Mouse (Mus musculus) MEL-GATA-1-ER (cell line): ENCODE results near the gene Ttyh1.

Source experiments
- DNase-seq: peaks from one replicate; pipeline ENCODE4 v3.0.0-alpha.2; 2012; ENCODE audit warnings: low read depth; ENCODE audit errors: extremely low read depth

The Ttyh1 gene

DNA sequence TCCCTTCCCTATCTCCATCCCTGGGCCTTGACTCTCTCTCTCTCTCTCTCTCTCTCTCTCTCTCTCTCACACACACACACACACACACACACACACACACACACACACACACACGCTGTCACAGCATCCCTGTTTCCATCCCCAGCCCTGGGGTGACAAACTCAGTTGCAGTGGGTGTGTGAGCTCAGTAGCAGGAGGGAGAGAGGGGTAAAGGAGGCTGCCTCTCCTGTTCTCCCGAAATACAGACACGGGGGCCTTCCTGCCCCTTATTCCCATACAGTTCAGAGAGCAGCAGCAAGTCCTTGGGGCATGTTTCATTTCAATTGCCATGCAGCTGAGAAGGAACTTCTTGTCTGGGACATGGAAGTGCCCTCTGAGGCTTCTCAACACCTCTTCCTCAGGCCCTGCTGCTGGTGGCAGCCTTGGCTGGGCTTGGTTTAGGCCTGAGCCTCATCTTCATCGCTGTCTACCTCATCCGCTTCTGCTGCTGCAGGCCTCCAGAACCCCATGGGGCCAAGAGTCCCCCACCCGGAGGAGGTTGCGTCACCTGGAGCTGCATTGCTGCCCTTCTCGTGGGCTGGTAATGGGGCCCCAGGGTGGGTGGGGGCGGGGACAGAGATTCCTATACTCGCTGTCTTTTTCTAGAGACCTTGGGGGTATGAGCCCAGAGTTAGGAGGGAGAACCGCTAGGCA lies 3.0 kb downstream of the Ttyh1 start:
- DNase-seq, result no peak

DNA sequence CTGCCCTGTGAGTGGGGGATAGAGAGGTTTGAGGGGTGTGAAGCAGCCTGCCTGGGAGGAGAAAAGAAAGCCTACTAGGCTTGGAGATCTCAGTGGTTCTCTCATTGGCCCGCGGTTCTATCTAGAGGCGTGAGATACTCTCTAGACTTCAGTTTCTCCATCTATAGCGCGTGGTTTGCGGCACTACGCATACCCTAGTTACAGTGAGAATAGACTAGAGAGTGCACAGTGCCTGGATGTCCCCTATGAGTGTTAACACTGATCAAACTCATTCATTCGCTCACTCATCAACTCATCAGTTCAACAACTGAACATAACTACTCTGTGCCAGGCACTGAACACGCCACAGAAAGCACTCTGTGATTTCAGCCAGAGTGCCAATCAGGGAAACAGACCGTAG lies 3.6 kb downstream of the Ttyh1 start:
- DNase-seq, result no peak

GRCm38 (mm10) chr7:4123732-4124131 lies 4.5 kb downstream of the Ttyh1 start:
- DNase-seq, result no peak

DNA sequence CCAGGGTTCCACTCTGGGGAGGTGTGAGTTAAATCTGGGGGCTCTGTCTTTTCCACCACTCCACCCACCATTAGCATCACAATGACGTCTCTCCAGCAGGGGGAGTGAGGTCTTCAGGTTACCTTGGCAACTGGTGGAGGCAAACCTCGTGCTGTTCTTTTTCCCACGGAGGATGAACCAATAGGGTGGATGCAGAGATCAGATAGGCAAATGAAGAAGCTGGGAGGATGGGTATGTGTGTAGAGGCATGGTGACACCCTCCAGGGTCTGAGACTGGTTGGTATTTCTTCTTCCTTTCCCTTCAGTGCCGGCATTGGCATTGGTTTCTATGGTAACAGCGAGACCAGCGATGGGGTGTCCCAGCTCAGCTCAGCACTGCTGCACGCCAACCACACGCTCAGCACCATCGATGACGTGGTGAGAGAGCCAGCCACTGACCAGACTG lies 5.1 kb downstream of the Ttyh1 start:
- DNase-seq, result no peak

- no peak for DNase-seq
These were observed 5.6 kb downstream of the Ttyh1 start for GRCm38 (mm10) chr7:4124856-4125255.

- DNase-seq, result no peak
These were observed 6.1 kb downstream of the Ttyh1 start for GRCm38 (mm10) chr7:4125306-4125705.

GRCm38 (mm10) chr7:4126992-4127785 lies 8.0 kb downstream of the Ttyh1 start:
- DNase-seq, result no peak

DNA sequence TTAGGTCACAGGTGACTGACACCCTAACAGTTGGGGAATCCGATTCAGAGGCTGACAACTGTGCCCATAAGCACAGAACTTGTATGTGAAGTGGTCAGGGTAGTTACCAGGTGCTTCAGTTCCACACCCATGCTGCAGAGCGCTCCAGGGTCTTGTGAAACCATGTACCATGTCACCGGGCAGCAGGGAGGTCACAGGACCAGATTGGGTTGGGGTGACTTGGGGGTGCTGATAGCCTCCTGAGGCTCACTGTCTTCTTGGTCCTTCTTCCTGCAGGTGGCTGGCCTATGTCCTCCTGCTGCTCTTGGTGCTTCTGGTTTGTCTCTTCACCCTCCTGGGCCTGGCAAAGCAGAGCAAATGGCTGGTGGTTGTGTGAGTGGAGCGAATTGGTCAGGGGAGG lies 8.7 kb downstream of the Ttyh1 start:
- no peak for DNase-seq

DNA sequence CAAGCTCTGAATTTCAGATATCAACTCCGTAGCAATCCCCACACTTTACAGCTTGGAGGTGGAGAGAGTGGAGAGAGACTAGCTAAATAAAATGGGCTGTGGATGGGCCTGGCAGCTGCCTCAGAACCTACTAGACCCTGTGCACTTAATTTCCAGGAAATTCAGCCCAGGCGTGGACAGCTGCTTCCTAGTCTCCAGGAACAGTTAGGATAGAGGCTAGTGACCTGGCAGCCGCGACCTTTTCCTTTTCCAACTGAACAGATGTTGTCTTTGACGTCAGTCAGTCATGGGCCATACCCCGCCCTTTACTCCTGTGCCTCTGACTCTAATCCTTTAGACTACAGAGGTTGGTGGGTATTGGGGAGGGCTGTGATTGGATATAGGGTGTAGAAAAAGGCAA lies 9.7 kb downstream of the Ttyh1 start:
- no peak for DNase-seq

DNA sequence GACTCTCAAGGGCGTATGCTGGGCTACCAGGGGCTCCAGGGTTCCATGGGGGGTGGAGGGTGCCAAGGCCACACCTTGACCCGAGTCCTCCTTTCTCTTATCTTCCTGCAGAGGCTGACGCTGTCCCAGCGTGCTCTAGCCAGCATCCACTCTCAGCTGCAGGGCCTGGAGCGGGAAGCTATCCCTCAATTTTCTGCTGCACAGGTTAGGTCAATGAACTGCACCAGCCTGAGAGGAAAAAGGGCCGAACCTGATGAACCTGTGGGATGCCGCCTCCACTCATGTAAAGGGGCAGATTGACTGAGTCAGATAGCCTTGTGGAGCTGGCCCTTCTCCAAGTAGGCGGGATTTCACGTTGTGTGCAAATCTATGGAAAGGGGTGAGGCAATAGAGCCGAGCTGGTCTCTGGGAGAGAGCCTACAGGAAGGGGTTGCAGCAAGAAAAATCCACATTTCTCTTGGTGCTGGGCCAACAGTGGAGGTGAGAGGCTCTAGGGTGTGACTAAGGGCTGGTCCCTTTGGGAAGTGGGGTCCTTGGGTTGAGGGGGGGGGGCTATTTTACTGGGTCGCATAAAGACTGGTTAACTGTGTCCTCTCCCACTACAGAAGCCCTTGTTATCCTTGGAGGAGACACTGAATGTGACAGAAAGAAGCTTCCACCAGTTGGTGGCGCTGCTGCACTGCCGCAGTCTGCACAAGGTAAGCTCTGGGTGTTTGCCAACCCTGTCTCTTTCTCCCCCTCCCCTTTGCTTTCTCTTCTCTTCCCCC lies 11.7 kb downstream of the Ttyh1 start:
- peak; percentile 51 for DNase-seq

GRCm38 (mm10) chr7:4131964-4132363 lies 12.8 kb downstream of the Ttyh1 start:
- DNase-seq, result no peak

DNA sequence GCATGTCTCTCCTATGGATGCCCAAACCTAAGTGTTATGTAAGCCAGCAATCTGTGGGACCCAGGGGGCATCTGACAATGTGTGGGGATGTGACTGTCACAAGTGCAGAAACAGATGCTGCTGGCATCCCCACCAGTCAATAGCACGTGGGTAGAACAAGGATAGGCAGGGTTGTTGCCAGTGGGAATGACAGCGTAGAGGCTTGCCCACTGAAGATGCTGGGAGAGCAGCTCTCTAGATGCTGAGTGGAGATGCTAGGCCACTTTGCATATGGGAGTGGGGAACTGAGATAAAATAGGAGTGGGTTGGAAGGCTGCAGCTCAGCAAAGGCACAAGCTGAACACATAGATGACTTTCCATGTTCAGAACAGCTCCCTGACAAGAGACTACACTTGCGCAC lies 13.4 kb downstream of the Ttyh1 start:
- DNase-seq, result no peak

DNA sequence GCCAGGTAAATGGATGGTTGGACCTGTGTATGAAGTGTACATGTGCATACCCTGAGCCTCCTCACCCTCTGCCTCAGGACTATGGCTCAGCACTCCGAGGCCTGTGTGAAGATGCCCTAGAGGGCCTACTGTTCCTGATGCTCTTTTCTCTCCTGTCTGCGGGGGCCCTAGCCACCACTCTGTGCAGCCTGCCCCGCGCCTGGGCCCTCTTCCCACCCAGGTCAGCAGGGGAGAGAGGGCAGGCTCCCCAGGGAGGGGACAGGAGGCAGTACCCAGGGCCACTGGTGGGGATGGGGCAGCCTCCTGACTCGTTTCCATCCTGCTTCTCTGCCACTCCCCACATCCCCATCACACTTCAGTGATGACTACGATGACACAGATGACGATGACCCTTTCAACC lies 13.8 kb downstream of the Ttyh1 start:
- DNase-seq, result no peak

- no peak for DNase-seq
These were observed 15.7 kb downstream of the Ttyh1 start for GRCm38 (mm10) chr7:4134911-4135310.

DNA sequence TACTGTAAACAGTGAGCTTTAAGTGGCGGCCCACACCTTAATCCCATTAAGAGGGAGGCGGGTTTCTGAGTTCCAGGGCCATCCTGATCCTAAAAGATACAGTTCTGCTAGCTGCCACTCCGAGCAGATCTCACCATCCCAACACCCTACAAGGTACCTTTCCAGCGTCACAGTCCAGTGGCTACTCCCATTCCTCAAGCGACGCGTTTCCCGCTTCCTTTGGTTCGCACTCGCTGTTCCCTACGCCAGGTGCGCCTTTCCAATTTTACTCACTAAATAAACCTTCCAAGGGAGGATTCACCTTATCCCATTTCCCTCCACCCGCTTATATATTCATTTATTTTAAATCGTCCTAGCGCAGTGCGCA lies 17.2 kb downstream of the Ttyh1 start:
- DNase-seq, result no peak

- peak; percentile 92 for DNase-seq
These were observed 17.7 kb downstream of the Ttyh1 start, which contains the start of gene Leng8 for GRCm38 (mm10) chr7:4136771-4137531. TSS of gene Leng8 (plus strand) at chr7:4137039.

DNA sequence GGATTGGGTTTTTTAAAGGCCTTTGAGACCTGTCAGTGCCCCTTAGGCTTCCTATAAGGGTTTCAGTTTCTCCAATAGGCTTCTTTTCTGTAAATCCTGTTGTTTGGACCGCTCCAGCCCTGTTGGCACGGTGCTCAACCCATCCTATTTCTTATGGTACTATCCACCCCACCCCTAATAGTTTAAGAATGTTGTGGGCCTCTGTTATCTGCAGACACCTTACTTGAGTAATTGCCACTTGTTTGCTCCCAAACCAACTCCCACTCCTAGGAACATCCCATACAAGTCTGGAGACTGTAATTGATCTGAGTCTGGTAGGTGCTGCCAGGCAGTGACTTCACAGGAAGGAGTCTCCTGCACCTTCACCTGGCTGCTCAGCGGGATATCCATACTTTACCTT lies 18.5 kb downstream of the Ttyh1 start:
- no peak for DNase-seq

DNA sequence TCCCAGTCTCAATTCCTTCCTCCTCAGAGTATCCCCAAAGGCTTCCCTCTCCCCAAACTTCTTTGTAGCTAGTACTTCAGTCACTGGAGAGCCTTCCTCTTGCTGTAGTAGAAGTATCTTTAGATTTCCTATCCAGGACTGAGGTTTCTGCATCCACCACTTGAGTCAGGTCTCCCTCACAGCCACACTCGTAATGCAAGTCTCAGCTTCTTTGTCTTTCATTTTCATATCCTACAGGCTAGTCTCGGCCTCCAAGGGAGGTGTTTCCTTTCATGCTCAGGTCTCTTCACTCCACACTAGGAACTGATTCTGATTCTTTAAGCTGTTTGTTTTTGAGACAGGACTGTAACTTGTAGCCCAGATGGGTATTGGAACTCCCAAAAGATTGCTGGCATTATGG lies 19.0 kb downstream of the Ttyh1 start:
- DNase-seq, result no peak

GRCm38 (mm10) chr7:4138671-4139070 lies 19.5 kb downstream of the Ttyh1 start:
- DNase-seq, result no peak

GRCm38 (mm10) chr7:4139391-4139790 lies 20.2 kb downstream of the Ttyh1 start:
- no peak for DNase-seq

- DNase-seq, result no peak
These were observed 22.6 kb downstream of the Ttyh1 start for GRCm38 (mm10) chr7:4141648-4142325.
